Mouse (Mus musculus): Measurements from ENCODE around the gene Slc4a7.
"Not testable (repeated sequence)": the region's sequence is repeated elsewhere in the genome, so short reads cannot be mapped to it uniquely, and the experiment has no call there.

Gene Slc4a7

GRCm38 (mm10) chr14:14800332-14800731 lies 98.3 kb downstream of the Slc4a7 start:
- DNase-seq (ENCODE audit: low spot score), result no peak

- no peak for DNase-seq (ENCODE audit: low spot score)
Observed at GRCm38 (mm10) chr14:14800810-14801209, 98.7 kb downstream of the Slc4a7 start.

GRCm38 (mm10) chr14:14803115-14803514 lies 101.0 kb downstream of the Slc4a7 start, which contains the start of gene Nek10:
TSS of gene Nek10 (plus strand) at chr14:14803415.
- DNase-seq (ENCODE audit: low spot score), result not testable (repeated sequence)

- DNase-seq (ENCODE audit: low spot score), result peak; percentile 17
Observed at GRCm38 (mm10) chr14:14803921-14804517, 101.9 kb downstream of the Slc4a7 start.

GRCm38 (mm10) chr14:14804518-14805212 lies 102.6 kb downstream of the Slc4a7 start:
- DNase-seq (ENCODE audit: low spot score), result no peak

GRCm38 (mm10) chr14:14832520-14833240 lies 130.6 kb downstream of the Slc4a7 start:
- DNase-seq (ENCODE audit: low spot score), result peak; percentile 80

GRCm38 (mm10) chr14:14833498-14833897 lies 131.4 kb downstream of the Slc4a7 start:
- no peak for DNase-seq (ENCODE audit: low spot score)

GRCm38 (mm10) chr14:14834266-14834665 lies 132.2 kb downstream of the Slc4a7 start:
- no peak for DNase-seq (ENCODE audit: low spot score)

DNA sequence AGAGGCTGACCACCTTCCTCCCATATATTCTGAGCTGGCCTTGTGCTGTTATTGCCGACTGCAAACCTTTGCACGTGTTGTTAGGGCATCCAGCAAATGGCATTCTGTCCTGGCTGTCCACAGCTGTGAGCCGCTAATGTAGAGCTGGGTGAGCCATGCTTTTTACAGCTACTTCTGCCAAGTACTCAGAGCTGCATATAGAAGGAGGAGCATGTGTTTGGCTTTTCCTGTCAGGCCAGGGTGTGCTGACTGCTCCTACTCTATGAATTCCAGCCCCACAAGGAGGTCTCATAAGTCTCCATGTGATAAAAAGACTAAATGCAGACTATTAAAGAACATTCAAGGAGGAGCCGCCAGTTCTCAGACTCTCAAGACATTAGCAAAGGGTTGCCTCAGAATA lies 135.5 kb downstream of the Slc4a7 start:
- no peak for DNase-seq (ENCODE audit: low spot score)

- no peak for DNase-seq (ENCODE audit: low spot score)
Observed at GRCm38 (mm10) chr14:14838109-14838508, 136.0 kb downstream of the Slc4a7 start.

- no peak for DNase-seq (ENCODE audit: low spot score)
Observed at GRCm38 (mm10) chr14:14842734-14843530, 140.9 kb downstream of the Slc4a7 start.
